Mouse (Mus musculus): ENCODE data around the gene Pdia2.
"Not testable (repeated sequence)": the region's sequence is repeated elsewhere in the genome, so short reads cannot be mapped to it uniquely, and the experiment has no call there.

Pdia2 gene

DNA sequence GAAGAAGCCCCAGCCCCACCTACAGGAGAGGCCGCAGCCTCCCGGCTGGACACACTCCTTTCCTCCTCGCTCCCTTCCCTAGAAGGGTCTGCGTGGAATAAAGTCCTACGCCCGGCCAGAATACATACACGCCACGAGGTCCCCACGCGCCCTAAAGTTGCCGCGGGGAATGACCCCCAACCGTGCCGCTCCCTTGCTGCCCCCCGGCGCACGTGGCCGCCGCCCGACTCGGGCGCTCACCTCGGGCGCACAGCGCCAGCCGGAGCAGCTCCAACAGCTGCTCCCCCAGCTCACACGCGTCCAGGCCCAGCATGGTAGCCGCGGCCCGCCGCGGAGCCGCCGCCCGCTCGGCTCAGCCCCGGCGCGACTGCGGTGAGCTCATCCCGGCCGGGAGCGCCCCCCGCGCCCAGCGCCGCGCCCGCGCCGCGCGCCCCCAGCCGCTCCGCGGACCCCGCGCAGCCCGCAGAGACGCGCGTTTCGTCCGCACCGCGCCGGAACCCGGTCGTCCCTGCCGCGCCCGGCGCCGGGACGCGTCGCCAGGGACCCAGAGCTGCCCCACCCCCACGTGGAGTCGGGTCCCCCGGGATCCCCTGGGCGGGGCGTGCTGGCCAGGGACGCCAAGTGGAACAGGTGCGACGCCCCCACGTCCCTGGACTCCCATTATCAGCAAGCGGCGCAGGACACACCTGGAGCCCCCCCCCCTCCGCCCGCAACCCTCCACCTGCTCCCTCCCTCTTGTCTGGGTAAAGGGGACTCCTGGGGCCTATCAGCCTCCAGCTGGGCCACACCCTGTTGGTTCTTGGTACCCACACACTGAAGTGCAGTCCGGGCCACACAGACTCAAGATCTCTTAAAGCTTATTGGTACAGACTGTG lies 2.2 kb upstream of the Pdia2 start:
- peak in 1 of 2 experiments; percentile 26 for DNase-seq (ENCODE audit: low spot score in 2 of 2)

DNA sequence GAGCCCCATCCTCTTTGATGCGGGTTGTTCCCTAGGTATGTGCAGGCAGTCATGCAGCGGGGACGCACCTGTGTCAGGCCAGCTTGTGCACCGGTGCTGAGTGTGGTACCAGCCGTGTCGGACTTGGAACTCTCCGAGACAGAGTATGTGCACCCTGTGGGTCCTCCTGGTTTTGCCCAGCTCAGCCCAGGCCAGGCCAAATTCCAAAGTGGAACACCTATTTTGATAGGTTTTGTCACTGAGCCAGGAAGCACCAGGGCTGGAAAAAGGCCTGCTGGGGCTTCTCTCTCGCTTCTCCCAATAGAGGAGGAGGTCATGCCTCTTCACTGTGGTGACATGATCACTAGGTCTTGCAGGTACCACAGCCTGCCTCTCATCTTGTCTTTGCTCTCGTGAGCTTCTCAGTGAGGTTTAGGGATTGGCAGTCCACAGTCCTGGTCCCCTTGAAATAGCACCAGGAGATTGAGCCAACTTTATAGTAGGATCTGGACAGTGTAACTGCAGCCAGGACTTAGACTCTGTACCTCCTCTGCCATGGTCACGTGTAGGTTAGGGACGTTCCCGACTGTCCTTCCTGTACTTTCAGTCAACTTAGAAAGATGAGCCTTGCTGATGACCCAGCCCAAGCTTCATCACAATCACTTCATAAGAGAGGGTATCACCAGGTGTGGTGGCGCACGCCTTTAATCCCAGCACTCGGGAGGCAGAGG lies 6.3 kb downstream of the Pdia2 start:
- no peak for DNase-seq (ENCODE audit: low spot score in 2 of 2)

DNA sequence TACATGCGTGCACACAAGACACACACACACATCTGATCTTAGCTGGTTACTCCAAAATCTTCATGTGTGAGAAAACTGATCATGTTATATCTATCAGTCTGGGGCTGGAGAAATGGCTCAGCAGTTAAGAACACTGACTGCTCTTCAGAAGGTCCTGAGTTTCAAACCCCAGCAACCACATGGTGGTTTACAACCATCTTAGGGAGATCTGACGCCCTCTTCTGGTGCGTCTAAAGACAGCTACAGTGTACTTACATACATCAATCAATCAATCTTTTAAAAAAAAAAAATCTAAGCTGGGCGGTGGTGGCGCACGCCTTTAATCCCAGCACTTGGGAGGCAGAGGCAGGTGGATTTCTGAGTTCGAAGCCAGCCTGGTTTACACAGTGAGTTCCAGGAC lies 7.4 kb downstream of the Pdia2 start:
- not testable (repeated sequence) for DNase-seq (ENCODE audit: low spot score in 2 of 2)

DNA sequence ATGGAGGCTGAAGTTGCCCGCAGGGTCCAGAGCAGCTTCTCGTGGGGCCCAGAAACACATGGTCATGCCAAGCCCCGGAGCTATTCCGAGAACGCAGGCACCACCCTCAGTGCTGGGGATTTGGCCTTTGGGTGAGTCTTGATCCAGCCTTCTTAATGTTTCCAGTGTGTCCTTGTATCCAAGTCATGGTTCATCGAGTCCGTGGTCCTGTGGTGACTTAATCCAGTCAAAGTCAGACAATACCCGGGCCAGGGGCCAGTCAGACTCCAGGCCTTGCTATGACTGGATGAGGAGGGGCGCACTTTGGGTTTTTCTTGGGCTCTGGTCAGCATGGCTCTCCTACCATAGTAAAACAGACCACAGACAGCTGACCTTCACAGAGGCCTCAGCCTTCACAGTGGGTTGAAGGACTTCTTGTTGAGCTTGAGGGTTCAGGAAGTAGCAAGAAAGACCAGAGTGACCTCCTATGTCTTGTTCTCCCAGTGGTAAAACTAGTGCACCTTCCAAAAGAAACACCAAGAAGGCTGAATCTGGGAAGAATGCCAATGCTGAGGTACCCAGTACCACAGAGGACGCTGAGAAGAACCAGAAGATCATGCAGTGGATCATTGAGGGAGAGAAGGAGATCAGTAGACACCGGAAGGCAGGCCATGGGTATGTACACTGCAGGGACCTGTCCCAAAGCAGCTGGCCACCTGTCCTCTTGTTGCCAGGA lies 10.6 kb downstream of the Pdia2 start:
- DNase-seq (ENCODE audit: low spot score in 2 of 2), result no peak

- no peak for DNase-seq (ENCODE audit: low spot score in 2 of 2)
Observed at GRCm38 (mm10) chr17:26187592-26187991, 11.3 kb downstream of the Pdia2 start.

DNA sequence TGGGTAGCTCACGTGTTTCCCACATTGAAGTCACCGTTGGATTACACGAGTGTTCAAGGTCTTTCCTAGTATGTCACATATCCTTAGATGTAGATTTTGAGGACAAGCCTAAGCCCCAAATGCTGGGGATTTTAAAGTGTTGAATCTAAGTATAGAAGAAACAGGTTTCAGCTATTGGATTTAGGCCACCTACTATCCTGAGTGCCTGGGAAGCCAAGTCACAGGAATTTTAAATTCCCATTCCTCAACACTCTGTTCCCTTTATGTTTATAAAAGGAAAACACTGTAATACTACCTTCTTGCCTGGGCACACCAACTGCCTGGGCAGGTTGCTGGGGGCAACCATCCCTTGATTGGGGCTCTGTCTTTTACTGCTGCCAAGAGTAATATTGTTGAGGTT lies 17.7 kb downstream of the Pdia2 start:
- no peak for DNase-seq (ENCODE audit: low spot score in 2 of 2)

- no peak for DNase-seq (ENCODE audit: low spot score in 2 of 2)
Observed at GRCm38 (mm10) chr17:26178611-26179010, 20.3 kb downstream of the Pdia2 start.

DNA sequence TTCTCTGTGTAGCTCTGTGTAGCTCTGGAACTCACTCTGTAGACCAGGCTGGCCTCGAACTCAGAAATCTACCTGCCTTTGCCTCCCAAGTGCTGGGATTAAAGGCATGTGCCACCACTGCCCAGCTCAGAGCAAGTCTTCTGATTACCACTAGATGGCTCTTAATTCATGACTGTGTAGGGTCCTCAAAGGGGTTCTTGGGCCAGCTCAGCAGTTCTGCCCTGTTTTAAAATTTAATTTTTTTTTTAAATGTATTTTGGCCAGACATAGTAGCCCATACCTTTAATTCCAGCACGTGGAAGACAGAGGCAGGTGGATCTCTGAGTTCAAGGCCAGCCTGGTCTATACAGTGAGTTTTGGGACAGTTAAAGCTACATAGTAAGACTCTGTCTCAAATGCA lies 23.6 kb downstream of the Pdia2 start:
- not testable (repeated sequence) for DNase-seq (ENCODE audit: low spot score in 2 of 2)

GRCm38 (mm10) chr17:26168039-26168438 lies 30.8 kb downstream of the Pdia2 start:
- no peak for DNase-seq (ENCODE audit: low spot score in 2 of 2)

- no peak for DNase-seq (ENCODE audit: low spot score in 2 of 2)
Observed at GRCm38 (mm10) chr17:26162736-26163135, 36.2 kb downstream of the Pdia2 start.

DNA sequence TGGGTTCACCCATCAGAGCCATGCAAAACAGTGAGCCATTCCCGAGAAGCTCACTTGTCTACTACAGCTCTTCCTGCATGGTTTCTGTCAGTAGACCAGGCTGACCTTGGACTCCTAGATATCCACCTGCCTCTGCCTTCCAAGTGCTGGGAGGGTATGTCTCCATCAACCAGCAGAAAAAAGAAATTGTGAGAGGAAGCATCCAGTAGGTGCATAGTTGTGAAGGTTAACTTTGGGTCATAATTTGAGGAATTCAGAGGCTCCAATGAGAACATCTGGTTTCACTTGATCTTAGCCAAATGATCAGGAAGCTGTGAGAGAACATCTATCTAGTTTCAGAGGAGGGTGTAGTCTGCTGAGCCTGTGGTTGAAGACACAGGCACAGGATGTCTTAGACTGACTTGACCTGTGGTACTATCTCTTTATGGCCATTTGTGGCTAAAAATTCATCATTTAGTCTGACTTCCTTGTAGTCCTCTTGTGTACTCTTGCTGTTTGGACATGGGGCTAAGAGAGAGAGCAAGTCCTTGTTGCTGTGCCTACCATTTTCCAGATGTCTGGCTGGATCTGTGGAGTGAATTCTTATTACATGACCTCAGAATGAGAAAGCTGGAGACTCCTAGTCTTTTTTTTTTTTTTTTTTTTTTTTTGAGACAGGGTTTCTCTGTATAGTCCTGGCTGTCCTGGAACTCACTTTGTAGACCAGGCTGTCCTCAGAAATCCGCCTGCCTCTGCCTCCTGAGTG lies 46.8 kb downstream of the Pdia2 start:
- DNase-seq (ENCODE audit: low spot score in 2 of 2), result no peak

- DNase-seq (ENCODE audit: low spot score in 2 of 2), result no peak
Observed at GRCm38 (mm10) chr17:26149056-26149455, 49.8 kb downstream of the Pdia2 start.
